Mouse (Mus musculus) spleen, postnatal 14 days (tissue): Measurements from ENCODE around the gene Hoxa11.

Experiments
- DNase-seq, 2 experiments: peaks; one replicate each; pipeline ENCODE4 v3.0.0; 2021 to 2022; ENCODE audit warnings: low spot score in 2 of 2

The Hoxa11 gene

GRCm38 (mm10) chr6:52265306-52265912 lies 19.8 kb upstream of the Hoxa11 start:
- DNase-seq: no peak

GRCm38 (mm10) chr6:52264106-52264790 lies 18.6 kb upstream of the Hoxa11 start:
- no peak for DNase-seq

- no peak for DNase-seq
Observed at GRCm38 (mm10) chr6:52263321-52263585, 17.6 kb upstream of the Hoxa11 start.

- DNase-seq: no peak
Observed at GRCm38 (mm10) chr6:52262463-52263320, 17.1 kb upstream of the Hoxa11 start.

GRCm38 (mm10) chr6:52261751-52262462 lies 16.3 kb upstream of the Hoxa11 start:
- DNase-seq: no peak

GRCm38 (mm10) chr6:52260654-52261575 lies 15.3 kb upstream of the Hoxa11 start, which contains the start of gene Hoxa13:
TSS of gene Hoxa13 (minus strand) at chr6:52260880.
- no peak for DNase-seq

- no peak for DNase-seq
Observed at GRCm38 (mm10) chr6:52259811-52260261, 14.2 kb upstream of the Hoxa11 start.

- DNase-seq: no peak
Observed at GRCm38 (mm10) chr6:52259081-52259790, 13.6 kb upstream of the Hoxa11 start.

GRCm38 (mm10) chr6:52256956-52257355 lies 11.3 kb upstream of the Hoxa11 start:
- peak; percentile 40 to 73 for DNase-seq

GRCm38 (mm10) chr6:52253511-52254500 lies 8.2 kb upstream of the Hoxa11 start:
- DNase-seq: peak in 1 of 2 experiments; percentile 7

GRCm38 (mm10) chr6:52252775-52253376 lies 7.3 kb upstream of the Hoxa11 start:
- peak in 1 of 2 experiments; percentile 6 for DNase-seq

- DNase-seq: peak in 1 of 2 experiments; percentile 1
Observed at GRCm38 (mm10) chr6:52252016-52252774, 6.6 kb upstream of the Hoxa11 start.

- DNase-seq: peak in 1 of 2 experiments; percentile 1
Observed at GRCm38 (mm10) chr6:52251177-52251879, 5.7 kb upstream of the Hoxa11 start.

- DNase-seq: peak in 1 of 2 experiments; percentile 1
Observed at GRCm38 (mm10) chr6:52249826-52250225, 4.2 kb upstream of the Hoxa11 start.

- peak in 1 of 2 experiments; percentile 4 for DNase-seq
Observed at GRCm38 (mm10) chr6:52249415-52249738, 3.8 kb upstream of the Hoxa11 start.

- peak in 1 of 2 experiments; percentile 1 for DNase-seq
Observed at GRCm38 (mm10) chr6:52248638-52249414, 3.2 kb upstream of the Hoxa11 start.
